Mouse (Mus musculus): Measurements from ENCODE around the gene Upk3bl. TPM values are rescaled to one million over a fixed set of nuclear protein-coding genes. Genes with fewer than 3 reads are reported as not detected.

Upk3bl gene
- total and polyA plus RNA-seq, 3 experiments, result not detected

DNA sequence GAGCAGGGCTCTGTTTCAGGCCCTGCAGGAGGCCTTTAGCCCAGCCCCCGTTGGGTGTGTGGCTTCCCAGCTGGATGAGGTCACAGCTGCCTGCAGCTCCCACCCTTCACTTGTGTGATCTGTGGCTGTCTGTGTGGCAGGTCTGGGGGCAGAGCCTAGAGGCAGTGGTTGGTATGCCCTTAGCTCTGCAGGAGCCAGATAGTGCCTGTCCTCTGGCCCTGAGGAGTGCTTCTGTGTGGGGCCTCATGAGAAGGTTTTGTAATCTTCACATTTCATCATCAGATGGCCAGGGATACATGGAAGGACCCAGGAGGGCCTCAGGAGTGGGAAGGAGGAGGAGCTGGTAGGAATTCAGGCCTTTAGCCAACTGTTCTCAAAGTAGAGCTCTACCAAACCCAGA lies 34.4 kb upstream of the Upk3bl start:
- no peak for TF ChIP-seq TCF12 (IDR thresholded peaks at IDR 0.05; ENCODE audit: low read depth, low read length)
- Histone ChIP-seq H3K36me3 (replicated peaks in 1 of 2; ENCODE audit: control insufficient read depth in 1 of 2, insufficient read depth in 1 of 2, low read length in 1 of 2) (peaks cover 21 to 88% of the 10 kb centered on the region in 2 experiments), H3K79me2 (replicated peaks; ENCODE audit: control insufficient read depth, extremely low read depth, insufficient read depth, poor library complexity, severe bottlenecking) (no peaks in the 10 kb centered on the region; the same call in 1 of the 2 replicates), H3K9ac (ENCODE audit: insufficient read depth, low read depth) (no peak overlapping the region), H3K4me2 (ENCODE audit: insufficient read depth, low read depth, poor library complexity, severe bottlenecking) (no peak overlapping the region), H3K4me3 (replicated peaks in 1 of 3; ENCODE audit: low read depth in 2 of 3, low read length in 2 of 3, poor library complexity in 1 of 3) (no peak overlapping the region), H3K4me1 (ENCODE audit: control insufficient read depth in 1 of 2, insufficient read depth in 2 of 2) (peaks cover 21 to 71% of the 10 kb centered on the region in 2 experiments), H3K27me3 (replicated peaks) (no peaks in the 10 kb centered on the region), H3K27ac (ENCODE audit: insufficient read depth, low read depth) (no peak overlapping the region), H3K9me3 (replicated peaks; ENCODE audit: low read length) (no peaks in the 10 kb centered on the region)
- DNase-seq (ENCODE audit: extremely low read depth), result no peak
- dilution Hi-C loops (cut with MboI; ENCODE audit: extremely low pct_ligation_motif_present, extremely low pct_unique_long_range_greater_than_20kb, low sequenced_read_pairs), result no loop called here
- in situ Hi-C loops (cut with MboI; ENCODE audit: low pct_ligation_motif_present, low pct_unique_long_range_greater_than_20kb, low sequenced_read_pairs), result no loop called here

GRCm38 (mm10) chr5:136025712-136026111 lies 28.6 kb upstream of the Upk3bl start:
- DNase-seq (ENCODE audit: extremely low read depth), result no peak
- in situ Hi-C loops (cut with MboI; ENCODE audit: low pct_ligation_motif_present, low pct_unique_long_range_greater_than_20kb, low sequenced_read_pairs) (loop anchor here (5.0 kb wide), 1 partner anchor 33 kb away; the partner anchor contains the start of gene Dtx2), dilution Hi-C loops (cut with MboI; ENCODE audit: extremely low pct_ligation_motif_present, extremely low pct_unique_long_range_greater_than_20kb, low sequenced_read_pairs) (no loop called here)
- Histone ChIP-seq H3K36me3 (replicated peaks in 1 of 2; ENCODE audit: control insufficient read depth in 1 of 2, insufficient read depth in 1 of 2, low read length in 1 of 2) (peaks cover 40 to 95% of the 10 kb centered on the region in 2 experiments), H3K79me2 (replicated peaks; ENCODE audit: control insufficient read depth, extremely low read depth, insufficient read depth, poor library complexity, severe bottlenecking) (no peaks in the 10 kb centered on the region), H3K4me2 (ENCODE audit: insufficient read depth, low read depth, poor library complexity, severe bottlenecking) (no peak overlapping the region), H3K9me3 (replicated peaks; ENCODE audit: low read length) (no peaks in the 10 kb centered on the region), H3K4me3 (replicated peaks in 1 of 3; ENCODE audit: low read depth in 2 of 3, low read length in 2 of 3, poor library complexity in 1 of 3) (no peak overlapping the region), H3K4me1 (ENCODE audit: control insufficient read depth in 1 of 2, insufficient read depth in 2 of 2) (peaks cover 0 to 51% of the 10 kb centered on the region in 2 experiments; a peak in 2 of 4 replicates), H3K9ac (ENCODE audit: insufficient read depth, low read depth) (no peak overlapping the region), H3K27me3 (replicated peaks) (no peaks in the 10 kb centered on the region), H3K27ac (ENCODE audit: insufficient read depth, low read depth) (no peak overlapping the region)
- no peak for TF ChIP-seq KAT2A (IDR thresholded peaks at IDR 0.05; ENCODE audit: insufficient replicate concordance, low read length)
- no peak for TF ChIP-seq IRF4 (IDR thresholded peaks at IDR 0.05; ENCODE audit: low read depth, low read length)
- TF ChIP-seq NELFE (IDR thresholded peaks at IDR 0.05; ENCODE audit: low read depth, low read length), result no peak
- TF ChIP-seq JUN (IDR thresholded peaks at IDR 0.05; ENCODE audit: insufficient read depth, low read depth, low read length), result no peak
- TF ChIP-seq ETS1 (conservative IDR thresholded peaks at IDR 0.05; ENCODE audit: low read depth, low read length), result no peak
- no peak for TF ChIP-seq MAFK (IDR thresholded peaks at IDR 0.05; ENCODE audit: insufficient replicate concordance, low read length)
- TF ChIP-seq RAD21 (IDR thresholded peaks at IDR 0.05; ENCODE audit: low read depth, low read length), result no peak
- no peak for TF ChIP-seq MAZ (IDR thresholded peaks at IDR 0.05; ENCODE audit: low read depth, low read length)
- no peak for TF ChIP-seq RCOR1 (conservative IDR thresholded peaks at IDR 0.05; ENCODE audit: low read depth, low read length)
- TF ChIP-seq ZKSCAN1 (IDR thresholded peaks at IDR 0.05; ENCODE audit: borderline replicate concordance, low read depth, low read length), result no peak
- no peak for TF ChIP-seq BHLHE40 (IDR thresholded peaks at IDR 0.05; ENCODE audit: low read depth, low read length)
- TF ChIP-seq MEF2A (IDR thresholded peaks at IDR 0.05; ENCODE audit: borderline replicate concordance, low read depth, low read length), result no peak
- TF ChIP-seq NRF1 (IDR thresholded peaks at IDR 0.05; ENCODE audit: low read depth, low read length), result no peak
- TF ChIP-seq TCF12 (IDR thresholded peaks at IDR 0.05; ENCODE audit: low read depth, low read length), result no peak
- no peak for TF ChIP-seq SMC3 (IDR thresholded peaks at IDR 0.05; ENCODE audit: low read depth, low read length)

All from CH12.LX (cell line).